Mouse (Mus musculus): ENCODE results near the gene Epb41. TPM values are rescaled to one million over a fixed set of nuclear protein-coding genes. Genes with fewer than 3 reads are reported as not detected.

Epb41 gene
- polyA plus RNA-seq, 1 experiment from 2014 or later, result 123 TPM

- WGBS, result 85% methylated on average over 6 of the region's 6 CpGs
- H3K36me3 ChIP-seq, result peaks cover 49% of the 10 kb centered on the region
Measured at GRCm38 (mm10) chr4:131906423-131906822, 168.7 kb downstream of the Epb41 start.

GRCm38 (mm10) chr4:131904478-131904877, 170.6 kb downstream of the Epb41 start:
- no peak overlapping the region for H3K4me3 ChIP-seq
- H3K36me3 ChIP-seq, result peaks cover 68% of the 10 kb centered on the region
- no peaks in the 10 kb centered on the region; the same call in 1 of the 2 replicates for H3K9me3 ChIP-seq (replicated peaks)
- H3K27me3 ChIP-seq (ENCODE audit: low read depth, poor library complexity, severe bottlenecking), result no peaks in the 10 kb centered on the region
- DNase-seq (ENCODE audit: low spot score), result peak; percentile 45
- no peak overlapping the region for H3K27ac ChIP-seq (replicated peaks)
- H3K4me1 ChIP-seq, result peaks cover 2% of the 10 kb centered on the region
- WGBS, result 60% methylated on average over 8 of the region's 8 CpGs

More at GRCm38 (mm10) chr4:131906423-131906822, 168.7 kb downstream of the Epb41 start:
- Histone ChIP-seq H3K4me3 (no peak overlapping the region), H3K27ac (replicated peaks) (no peak overlapping the region), H3K9me3 (replicated peaks) (no peaks in the 10 kb centered on the region; the same call in 1 of the 2 replicates), H3K27me3 (ENCODE audit: low read depth, poor library complexity, severe bottlenecking) (peaks cover 6% of the 10 kb centered on the region), H3K4me1 (peaks cover 21% of the 10 kb centered on the region)
- no peak for DNase-seq (ENCODE audit: low spot score)

GRCm38 (mm10) chr4:131901090-131901489, 174.0 kb downstream of the Epb41 start:
- no peak overlapping the region for H3K27ac ChIP-seq (replicated peaks)
- H3K27me3 ChIP-seq (ENCODE audit: low read depth, poor library complexity, severe bottlenecking), result no peaks in the 10 kb centered on the region
- no peak for DNase-seq (ENCODE audit: low spot score)
- no peak overlapping the region for H3K4me3 ChIP-seq
- H3K9me3 ChIP-seq (replicated peaks), result no peaks in the 10 kb centered on the region
- H3K4me1 ChIP-seq, result no peaks in the 10 kb centered on the region
- 92% methylated on average over 15 of the region's 15 CpGs for WGBS
- peaks cover 93% of the 10 kb centered on the region for H3K36me3 ChIP-seq

GRCm38 (mm10) chr4:131899180-131899554, 176.0 kb downstream of the Epb41 start:
- Histone ChIP-seq H3K4me3 (no peak overlapping the region), H3K27ac (replicated peaks) (no peak overlapping the region), H3K27me3 (ENCODE audit: low read depth, poor library complexity, severe bottlenecking) (no peaks in the 10 kb centered on the region), H3K9me3 (replicated peaks) (no peaks in the 10 kb centered on the region), H3K4me1 (no peaks in the 10 kb centered on the region), H3K36me3 (peaks cover 86% of the 10 kb centered on the region)
- no peak for DNase-seq (ENCODE audit: low spot score)
- WGBS, result 98% methylated on average over 6 of the region's 6 CpGs

GRCm38 (mm10) chr4:131898503-131899179, 176.5 kb downstream of the Epb41 start:
- 92% methylated on average over 12 of the region's 12 CpGs for WGBS
- no peaks in the 10 kb centered on the region for H3K27me3 ChIP-seq (ENCODE audit: low read depth, poor library complexity, severe bottlenecking)
- no peaks in the 10 kb centered on the region for H3K9me3 ChIP-seq (replicated peaks)
- DNase-seq (ENCODE audit: low spot score), result no peak
- H3K27ac ChIP-seq (replicated peaks), result no peak overlapping the region
- H3K4me3 ChIP-seq, result no peak overlapping the region
- H3K36me3 ChIP-seq, result peaks cover 86% of the 10 kb centered on the region
- H3K4me1 ChIP-seq, result no peaks in the 10 kb centered on the region

- peaks cover 88% of the 10 kb centered on the region for H3K36me3 ChIP-seq
- H3K27ac ChIP-seq (replicated peaks), result no peak overlapping the region
- WGBS, result 99% methylated on average over 8 of the region's 8 CpGs
- H3K4me3 ChIP-seq, result no peak overlapping the region
- no peaks in the 10 kb centered on the region for H3K27me3 ChIP-seq (ENCODE audit: low read depth, poor library complexity, severe bottlenecking)
- DNase-seq (ENCODE audit: low spot score), result no peak
- no peaks in the 10 kb centered on the region for H3K4me1 ChIP-seq
- no peaks in the 10 kb centered on the region for H3K9me3 ChIP-seq (replicated peaks)
Measured at GRCm38 (mm10) chr4:131897787-131898186, 177.3 kb downstream of the Epb41 start.

GRCm38 (mm10) chr4:131897109-131897508, 178.0 kb downstream of the Epb41 start:
- Histone ChIP-seq H3K27me3 (ENCODE audit: low read depth, poor library complexity, severe bottlenecking) (no peaks in the 10 kb centered on the region), H3K9me3 (replicated peaks) (no peaks in the 10 kb centered on the region), H3K4me1 (no peaks in the 10 kb centered on the region), H3K36me3 (peaks cover 88% of the 10 kb centered on the region), H3K27ac (replicated peaks) (no peak overlapping the region), H3K4me3 (no peak overlapping the region)
- DNase-seq (ENCODE audit: low spot score), result no peak
- 94% methylated on average over 5 of the region's 5 CpGs for WGBS

- Histone ChIP-seq H3K36me3 (peaks cover 82% of the 10 kb centered on the region), H3K27me3 (ENCODE audit: low read depth, poor library complexity, severe bottlenecking) (no peaks in the 10 kb centered on the region), H3K27ac (replicated peaks) (no peak overlapping the region), H3K4me1 (peaks cover under 1% of the 10 kb centered on the region), H3K9me3 (replicated peaks) (no peaks in the 10 kb centered on the region), H3K4me3 (no peak overlapping the region)
- WGBS, result 91% methylated on average over 3 of the region's 3 CpGs
- DNase-seq (ENCODE audit: low spot score), result no peak
Measured at GRCm38 (mm10) chr4:131890692-131891091, 184.4 kb downstream of the Epb41 start.

- no peak overlapping the region for H3K4me3 ChIP-seq
- 87% methylated on average over 1 of the region's 1 CpGs for WGBS
- H3K9me3 ChIP-seq (replicated peaks), result no peaks in the 10 kb centered on the region
- peaks cover 19% of the 10 kb centered on the region for H3K4me1 ChIP-seq
- H3K27ac ChIP-seq (replicated peaks), result no peak overlapping the region
- peaks cover 83% of the 10 kb centered on the region for H3K36me3 ChIP-seq
- no peak for DNase-seq (ENCODE audit: low spot score)
- H3K27me3 ChIP-seq (ENCODE audit: low read depth, poor library complexity, severe bottlenecking), result no peaks in the 10 kb centered on the region
Measured at GRCm38 (mm10) chr4:131888564-131888963, 186.6 kb downstream of the Epb41 start.

GRCm38 (mm10) chr4:131885376-131885775, 189.7 kb downstream of the Epb41 start:
- WGBS, result 89% methylated on average over 6 of the region's 6 CpGs
- DNase-seq (ENCODE audit: low spot score), result no peak

GRCm38 (mm10) chr4:131883571-131883970, 191.6 kb downstream of the Epb41 start:
- Histone ChIP-seq H3K9me3 (replicated peaks) (no peaks in the 10 kb centered on the region), H3K4me1 (peaks cover 41% of the 10 kb centered on the region), H3K27ac (replicated peaks) (no peak overlapping the region), H3K4me3 (no peak overlapping the region), H3K36me3 (peaks cover 39% of the 10 kb centered on the region), H3K27me3 (ENCODE audit: low read depth, poor library complexity, severe bottlenecking) (no peaks in the 10 kb centered on the region)
- no peak for DNase-seq (ENCODE audit: low spot score)
- 81% methylated on average over 6 of the region's 6 CpGs for WGBS

More at GRCm38 (mm10) chr4:131885376-131885775, 189.7 kb downstream of the Epb41 start:
- Histone ChIP-seq H3K4me3 (no peak overlapping the region), H3K27ac (replicated peaks) (no peak overlapping the region), H3K36me3 (peaks cover 51% of the 10 kb centered on the region), H3K4me1 (peaks cover 33% of the 10 kb centered on the region), H3K27me3 (ENCODE audit: low read depth, poor library complexity, severe bottlenecking) (no peaks in the 10 kb centered on the region), H3K9me3 (replicated peaks) (no peaks in the 10 kb centered on the region)

- peaks cover 24% of the 10 kb centered on the region for H3K36me3 ChIP-seq
- no peak overlapping the region for H3K27ac ChIP-seq (replicated peaks)
- 92% methylated on average over 7 of the region's 7 CpGs for WGBS
- DNase-seq (ENCODE audit: low spot score), result no peak
- H3K4me3 ChIP-seq, result no peak overlapping the region
- H3K4me1 ChIP-seq, result peaks cover 62% of the 10 kb centered on the region
- no peaks in the 10 kb centered on the region for H3K9me3 ChIP-seq (replicated peaks)
- no peaks in the 10 kb centered on the region for H3K27me3 ChIP-seq (ENCODE audit: low read depth, poor library complexity, severe bottlenecking)
Measured at GRCm38 (mm10) chr4:131881306-131881705, 193.8 kb downstream of the Epb41 start.

- WGBS, result 87% methylated on average over 1 of the region's 1 CpGs
- DNase-seq (ENCODE audit: low spot score), result no peak
- Histone ChIP-seq H3K36me3 (peaks cover 10% of the 10 kb centered on the region), H3K4me3 (no peak overlapping the region), H3K27ac (replicated peaks) (no peak overlapping the region), H3K27me3 (ENCODE audit: low read depth, poor library complexity, severe bottlenecking) (no peaks in the 10 kb centered on the region), H3K4me1 (peaks cover 71% of the 10 kb centered on the region), H3K9me3 (replicated peaks) (no peaks in the 10 kb centered on the region)
Measured at GRCm38 (mm10) chr4:131879692-131880091, 195.4 kb downstream of the Epb41 start.
